Mouse (Mus musculus): ENCODE measurements around the gene Cby3. TPM values are rescaled to one million over a fixed set of nuclear protein-coding genes. Genes with fewer than 3 reads are reported as not detected.

Gene Cby3
- polyA plus RNA-seq, 1 experiment from 2014 or later: 0.45 TPM

DNA sequence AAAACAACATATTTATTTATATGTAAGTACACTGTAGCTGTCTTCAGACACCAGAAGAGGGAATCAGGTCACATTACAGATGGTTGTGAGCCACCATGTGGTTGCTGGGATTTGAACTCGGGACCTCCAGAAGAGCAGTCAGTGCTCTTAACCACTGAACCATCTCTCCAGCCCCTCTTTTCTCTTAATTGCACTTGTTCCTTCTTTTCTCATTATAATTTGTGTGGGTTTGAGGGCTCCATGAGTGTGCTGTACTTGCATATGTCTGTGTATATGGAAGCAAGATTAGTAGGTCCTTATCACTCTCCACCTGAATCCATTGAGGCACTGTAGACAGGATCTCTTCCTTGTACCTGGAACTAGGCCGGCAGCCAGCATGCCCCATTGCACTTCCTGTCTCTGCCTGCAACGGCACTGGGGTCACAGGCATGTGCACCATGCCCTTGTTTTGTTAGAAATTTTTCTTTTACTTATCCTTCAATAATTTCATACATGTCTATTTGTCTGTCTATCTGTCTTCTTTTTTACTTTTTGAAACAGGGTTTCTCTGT lies 26.1 kb upstream of the Cby3 start:
- no peaks in the 10 kb centered on the region for H3K9me3 ChIP-seq (ENCODE audit: control insufficient read depth, low read length)
- no peak overlapping the region for H3K9ac ChIP-seq (ENCODE audit: low read length)
- H3K4me2 ChIP-seq (ENCODE audit: low read depth, low read length): no peak overlapping the region
- H3K36me3 ChIP-seq (ENCODE audit: control insufficient read depth, insufficient read depth, low read length): no peaks in the 10 kb centered on the region
- no peaks in the 10 kb centered on the region for H3K27me3 ChIP-seq (ENCODE audit: control insufficient read depth, insufficient read depth, low read depth, low read length)
- peaks cover 14% of the 10 kb centered on the region for H3K4me1 ChIP-seq (replicated peaks; ENCODE audit: control insufficient read depth, insufficient read depth, low read length)
- WGBS: 72% methylated on average over 3 of the region's 3 CpGs
- no peak overlapping the region for H3K4me3 ChIP-seq (ENCODE audit: low read length)
- no peak overlapping the region for H3K27ac ChIP-seq (ENCODE audit: low read length)
- no peak for ATAC-seq (ENCODE audit: low read depth)

DNA sequence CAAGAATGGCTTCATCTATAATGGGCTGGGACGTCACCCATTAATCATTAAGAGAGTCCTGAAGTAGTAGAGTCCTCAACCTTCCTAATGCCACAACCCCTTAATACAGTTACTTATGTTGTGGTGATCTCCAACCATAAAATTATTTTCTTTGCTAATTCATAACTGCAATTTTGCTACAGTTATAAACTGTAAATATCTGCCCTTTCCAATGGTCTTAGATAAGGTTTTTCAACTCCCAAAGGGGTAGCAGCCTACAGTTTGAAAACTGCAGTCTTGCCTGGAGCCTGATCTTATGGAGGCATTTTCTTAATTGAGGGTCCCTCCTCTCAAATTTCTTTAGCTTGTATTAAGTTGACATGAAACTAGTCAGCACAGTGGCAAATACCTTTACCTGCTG lies 24.9 kb upstream of the Cby3 start:
- Histone ChIP-seq H3K4me1 (replicated peaks; ENCODE audit: control insufficient read depth, insufficient read depth, low read length) (peaks cover 5% of the 10 kb centered on the region; the same call in 1 of the 2 replicates), H3K4me2 (ENCODE audit: low read depth, low read length) (no peak overlapping the region), H3K27ac (ENCODE audit: low read length) (no peak overlapping the region), H3K27me3 (ENCODE audit: control insufficient read depth, insufficient read depth, low read depth, low read length) (no peaks in the 10 kb centered on the region), H3K9me3 (ENCODE audit: control insufficient read depth, low read length) (no peaks in the 10 kb centered on the region), H3K9ac (ENCODE audit: low read length) (no peak overlapping the region), H3K4me3 (ENCODE audit: low read length) (no peak overlapping the region), H3K36me3 (ENCODE audit: control insufficient read depth, insufficient read depth, low read length) (no peaks in the 10 kb centered on the region)
- ATAC-seq (ENCODE audit: low read depth): no peak
- WGBS: 88% methylated on average over 1 of the region's 1 CpGs

DNA sequence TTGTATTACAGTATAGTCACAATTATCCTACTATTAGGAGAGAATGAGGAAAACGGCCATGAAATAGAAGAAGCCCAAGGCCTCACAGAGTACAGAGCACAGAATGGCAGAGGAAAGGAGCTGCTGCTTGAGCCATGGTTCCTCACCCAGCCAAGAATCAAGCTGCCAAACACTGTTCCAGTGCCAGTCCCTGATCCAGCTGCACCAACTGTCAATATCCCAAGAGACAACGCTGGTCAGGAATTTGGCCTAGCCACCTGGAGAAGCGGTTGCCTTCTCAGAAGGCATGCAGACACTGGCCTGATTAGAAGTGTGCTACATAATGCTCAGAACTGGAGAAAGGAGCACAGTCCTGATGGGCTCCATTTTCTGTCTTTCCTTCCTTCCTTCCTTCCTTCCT lies 21.1 kb upstream of the Cby3 start:
- Histone ChIP-seq H3K27ac (ENCODE audit: low read length) (no peak overlapping the region), H3K4me2 (ENCODE audit: low read depth, low read length) (no peak overlapping the region), H3K36me3 (ENCODE audit: control insufficient read depth, insufficient read depth, low read length) (no peaks in the 10 kb centered on the region), H3K9me3 (ENCODE audit: control insufficient read depth, low read length) (no peaks in the 10 kb centered on the region), H3K4me1 (replicated peaks; ENCODE audit: control insufficient read depth, insufficient read depth, low read length) (no peaks in the 10 kb centered on the region), H3K27me3 (ENCODE audit: control insufficient read depth, insufficient read depth, low read depth, low read length) (no peaks in the 10 kb centered on the region), H3K9ac (ENCODE audit: low read length) (no peak overlapping the region), H3K4me3 (ENCODE audit: low read length) (no peak overlapping the region)
- ATAC-seq (ENCODE audit: low read depth): no peak
- 76% methylated on average over 3 of the region's 3 CpGs for WGBS

DNA sequence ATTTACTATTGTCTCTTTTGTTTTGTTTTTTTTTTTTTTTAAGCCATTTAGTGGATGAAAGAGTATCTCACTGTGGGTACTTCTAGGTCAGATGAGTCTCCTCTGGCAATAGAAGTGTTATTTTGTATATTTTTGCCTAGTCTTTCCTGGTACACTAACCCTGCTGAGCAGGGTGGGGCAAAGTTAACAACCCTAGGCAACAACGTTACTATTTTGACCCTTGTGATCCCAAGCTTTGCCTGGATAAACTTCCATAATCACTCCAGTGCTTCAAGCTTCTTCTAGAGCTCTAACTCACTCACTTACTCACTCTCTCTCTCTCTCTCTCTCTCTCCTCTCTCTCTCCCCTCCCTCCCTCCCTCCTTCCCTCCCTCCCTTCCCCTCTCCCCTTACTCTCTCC lies 18.1 kb upstream of the Cby3 start:
- Histone ChIP-seq H3K4me3 (ENCODE audit: low read length) (no peak overlapping the region), H3K27ac (ENCODE audit: low read length) (no peak overlapping the region), H3K36me3 (ENCODE audit: control insufficient read depth, insufficient read depth, low read length) (no peaks in the 10 kb centered on the region), H3K4me2 (ENCODE audit: low read depth, low read length) (no peak overlapping the region), H3K4me1 (replicated peaks; ENCODE audit: control insufficient read depth, insufficient read depth, low read length) (no peaks in the 10 kb centered on the region), H3K9me3 (ENCODE audit: control insufficient read depth, low read length) (no peaks in the 10 kb centered on the region), H3K9ac (ENCODE audit: low read length) (no peak overlapping the region), H3K27me3 (ENCODE audit: control insufficient read depth, insufficient read depth, low read depth, low read length) (no peaks in the 10 kb centered on the region)
- WGBS: 42% methylated on average over 1 of the region's 1 CpGs
- ATAC-seq (ENCODE audit: low read depth): no peak

DNA sequence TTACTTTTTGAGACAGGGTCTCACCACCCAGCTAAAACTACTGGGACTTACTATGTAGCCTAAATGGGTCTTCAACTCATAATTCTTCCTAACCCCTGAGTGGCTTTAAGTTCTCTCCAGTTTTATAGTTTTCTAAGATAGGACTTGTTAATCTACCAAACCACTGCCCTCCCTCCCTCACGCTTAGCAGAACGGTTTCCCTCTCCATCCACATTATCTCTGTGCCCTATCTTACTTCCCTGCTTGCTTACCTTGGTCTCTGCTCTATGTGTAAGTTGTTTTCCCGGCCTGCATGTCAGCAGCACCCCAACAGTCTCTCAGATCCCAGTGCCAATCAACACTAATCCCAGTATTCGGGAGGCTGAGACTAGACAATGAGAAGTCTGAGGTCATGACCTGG lies 17.4 kb upstream of the Cby3 start:
- Histone ChIP-seq H3K27me3 (ENCODE audit: control insufficient read depth, insufficient read depth, low read depth, low read length) (no peaks in the 10 kb centered on the region), H3K4me2 (ENCODE audit: low read depth, low read length) (no peak overlapping the region), H3K4me1 (replicated peaks; ENCODE audit: control insufficient read depth, insufficient read depth, low read length) (no peaks in the 10 kb centered on the region), H3K9ac (ENCODE audit: low read length) (no peak overlapping the region), H3K27ac (ENCODE audit: low read length) (no peak overlapping the region), H3K9me3 (ENCODE audit: control insufficient read depth, low read length) (no peaks in the 10 kb centered on the region), H3K4me3 (ENCODE audit: low read length) (no peak overlapping the region), H3K36me3 (ENCODE audit: control insufficient read depth, insufficient read depth, low read length) (no peaks in the 10 kb centered on the region)
- no peak for ATAC-seq (ENCODE audit: low read depth)
- 48% methylated on average over 4 of the region's 4 CpGs for WGBS

DNA sequence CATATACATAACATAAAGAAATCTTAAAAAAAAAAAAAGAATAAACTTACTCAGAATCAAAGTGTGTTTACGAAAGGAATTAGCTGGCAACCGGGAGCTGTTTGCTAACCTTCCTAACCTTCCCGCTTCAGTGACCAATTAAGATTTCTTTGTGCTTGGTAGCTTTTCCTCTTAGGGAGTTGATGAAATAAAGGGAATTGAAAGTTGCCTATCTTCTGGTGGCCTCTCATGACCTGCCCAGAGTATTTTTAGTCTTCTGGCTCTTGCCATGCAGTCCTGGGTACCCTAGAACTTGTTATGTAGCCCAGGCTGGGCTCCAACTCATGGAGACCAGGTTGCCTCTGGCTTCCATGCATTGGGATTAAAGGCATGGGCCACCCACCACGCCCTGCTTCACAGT lies 8.8 kb upstream of the Cby3 start:
- Histone ChIP-seq H3K4me1 (replicated peaks; ENCODE audit: control insufficient read depth, insufficient read depth, low read length) (no peaks in the 10 kb centered on the region), H3K4me2 (ENCODE audit: low read depth, low read length) (no peak overlapping the region), H3K9me3 (ENCODE audit: control insufficient read depth, low read length) (no peaks in the 10 kb centered on the region), H3K27me3 (ENCODE audit: control insufficient read depth, insufficient read depth, low read depth, low read length) (no peaks in the 10 kb centered on the region), H3K4me3 (ENCODE audit: low read length) (no peak overlapping the region), H3K9ac (ENCODE audit: low read length) (no peak overlapping the region), H3K36me3 (ENCODE audit: control insufficient read depth, insufficient read depth, low read length) (no peaks in the 10 kb centered on the region), H3K27ac (ENCODE audit: low read length) (no peak overlapping the region)
- no peak for ATAC-seq (ENCODE audit: low read depth)
- 55% methylated on average over 4 of the region's 4 CpGs for WGBS

DNA sequence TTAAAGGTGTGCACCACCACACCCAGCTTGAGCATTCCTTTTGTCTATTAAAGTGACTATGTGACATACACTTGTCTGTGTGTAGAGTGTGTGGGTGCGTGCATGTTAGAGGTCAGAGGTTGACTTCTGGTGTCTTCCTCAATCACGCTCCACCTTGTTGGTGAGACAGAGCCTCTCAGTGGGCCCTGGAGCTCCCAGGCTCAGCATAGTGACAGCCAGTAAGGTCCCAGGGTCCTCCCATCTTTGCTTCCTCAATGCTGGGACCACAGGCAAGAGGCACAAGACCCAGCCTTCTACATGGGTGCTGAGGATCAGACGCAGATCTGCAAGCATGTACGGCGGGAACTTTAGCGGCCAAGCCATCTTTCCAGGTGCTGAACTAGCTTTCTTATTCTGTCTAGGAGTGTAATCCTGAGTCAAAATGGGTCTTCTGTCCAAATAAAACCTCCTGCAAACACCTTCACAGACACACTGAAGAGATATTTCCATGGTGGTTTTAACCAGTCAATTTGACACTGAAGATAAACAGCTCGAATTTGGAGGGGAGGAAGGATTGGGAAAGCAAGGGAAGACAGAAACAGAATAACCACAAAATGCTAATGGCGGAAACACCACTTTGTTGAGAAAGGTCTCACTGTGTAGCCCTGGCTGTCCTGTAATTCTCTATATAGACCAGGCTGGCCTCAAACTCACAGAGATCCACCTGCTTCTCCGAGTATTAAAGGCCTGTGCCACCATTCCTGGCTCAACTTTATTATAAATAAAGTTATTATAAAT lies 7.8 kb upstream of the Cby3 start:
- H3K4me3 ChIP-seq (ENCODE audit: low read length): no peak overlapping the region
- no peak overlapping the region for H3K27ac ChIP-seq (ENCODE audit: low read length)
- ATAC-seq (ENCODE audit: low read depth): no peak
- H3K36me3 ChIP-seq (ENCODE audit: control insufficient read depth, insufficient read depth, low read length): no peaks in the 10 kb centered on the region
- H3K4me2 ChIP-seq (ENCODE audit: low read depth, low read length): no peak overlapping the region
- WGBS: 79% methylated on average over 9 of the region's 9 CpGs
- H3K9me3 ChIP-seq (ENCODE audit: control insufficient read depth, low read length): no peaks in the 10 kb centered on the region
- no peaks in the 10 kb centered on the region for H3K27me3 ChIP-seq (ENCODE audit: control insufficient read depth, insufficient read depth, low read depth, low read length)
- no peak overlapping the region for H3K9ac ChIP-seq (ENCODE audit: low read length)
- no peaks in the 10 kb centered on the region for H3K4me1 ChIP-seq (replicated peaks; ENCODE audit: control insufficient read depth, insufficient read depth, low read length)

DNA sequence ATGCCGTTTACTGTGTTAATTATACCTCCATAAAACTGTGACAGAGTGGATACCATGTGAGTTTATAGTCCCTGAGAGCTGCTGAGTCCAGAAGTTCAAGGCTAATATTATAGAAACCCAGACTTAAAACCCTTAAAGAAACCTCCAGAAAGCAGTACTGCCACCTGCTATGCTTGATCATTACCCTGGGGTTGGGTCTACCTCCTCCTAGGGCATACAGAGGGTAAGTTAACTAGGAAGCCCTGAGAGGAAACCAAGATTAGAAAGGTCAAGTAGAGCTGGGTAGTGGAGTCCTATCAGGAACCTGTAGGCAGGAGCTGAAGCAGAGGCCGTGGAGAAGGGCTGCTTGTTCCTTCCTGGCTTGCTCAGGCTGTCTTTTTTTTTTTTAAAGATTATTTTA lies 2.1 kb upstream of the Cby3 start:
- H3K27me3 ChIP-seq (ENCODE audit: control insufficient read depth, insufficient read depth, low read depth, low read length): no peaks in the 10 kb centered on the region
- no peak overlapping the region for H3K4me3 ChIP-seq (ENCODE audit: low read length)
- no peak overlapping the region for H3K4me2 ChIP-seq (ENCODE audit: low read depth, low read length)
- H3K4me1 ChIP-seq (replicated peaks; ENCODE audit: control insufficient read depth, insufficient read depth, low read length): no peaks in the 10 kb centered on the region
- no peak for ATAC-seq (ENCODE audit: low read depth)
- no peaks in the 10 kb centered on the region for H3K36me3 ChIP-seq (ENCODE audit: control insufficient read depth, insufficient read depth, low read length)
- H3K27ac ChIP-seq (ENCODE audit: low read length): no peak overlapping the region
- no peak overlapping the region for H3K9ac ChIP-seq (ENCODE audit: low read length)
- WGBS: 68% methylated on average over 2 of the region's 2 CpGs
- no peaks in the 10 kb centered on the region for H3K9me3 ChIP-seq (ENCODE audit: control insufficient read depth, low read length)

DNA sequence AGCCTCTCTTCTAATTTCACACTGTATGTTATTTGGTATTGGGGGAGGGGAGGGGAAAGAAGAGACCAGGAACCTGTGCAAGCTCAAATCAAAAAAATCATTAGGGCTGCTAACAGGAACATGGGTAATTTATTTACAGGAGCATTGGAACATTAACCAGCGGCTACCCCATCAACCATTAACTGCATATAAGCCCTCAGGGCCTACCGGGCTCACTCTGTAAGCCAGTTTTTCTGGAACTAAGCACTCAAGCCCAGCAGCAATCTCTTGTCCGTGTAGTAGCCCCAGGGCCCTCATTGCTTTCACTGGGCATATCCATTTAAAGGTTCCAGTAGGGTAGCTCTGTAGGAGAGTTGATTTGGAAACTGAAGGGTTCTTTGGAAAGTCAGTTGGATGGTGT lies 589 bp downstream of the Cby3 start:
- Histone ChIP-seq H3K9ac (ENCODE audit: low read length) (no peak overlapping the region), H3K4me2 (ENCODE audit: low read depth, low read length) (no peak overlapping the region), H3K36me3 (ENCODE audit: control insufficient read depth, insufficient read depth, low read length) (no peaks in the 10 kb centered on the region), H3K4me3 (ENCODE audit: low read length) (no peak overlapping the region), H3K27me3 (ENCODE audit: control insufficient read depth, insufficient read depth, low read depth, low read length) (no peaks in the 10 kb centered on the region), H3K9me3 (ENCODE audit: control insufficient read depth, low read length) (no peaks in the 10 kb centered on the region), H3K27ac (ENCODE audit: low read length) (no peak overlapping the region), H3K4me1 (replicated peaks; ENCODE audit: control insufficient read depth, insufficient read depth, low read length) (no peaks in the 10 kb centered on the region; the same call in 1 of the 2 replicates)
- 63% methylated on average over 3 of the region's 3 CpGs for WGBS
- no peak for ATAC-seq (ENCODE audit: low read depth)

All from lung, embryonic 16.5 days (tissue).